Mouse (Mus musculus): ENCODE measurements around the gene Gm10837.
"Not testable (repeated sequence)": the region's sequence is repeated elsewhere in the genome, so short reads cannot be mapped to it uniquely, and the experiment has no call there.

Gm10837 gene

DNA sequence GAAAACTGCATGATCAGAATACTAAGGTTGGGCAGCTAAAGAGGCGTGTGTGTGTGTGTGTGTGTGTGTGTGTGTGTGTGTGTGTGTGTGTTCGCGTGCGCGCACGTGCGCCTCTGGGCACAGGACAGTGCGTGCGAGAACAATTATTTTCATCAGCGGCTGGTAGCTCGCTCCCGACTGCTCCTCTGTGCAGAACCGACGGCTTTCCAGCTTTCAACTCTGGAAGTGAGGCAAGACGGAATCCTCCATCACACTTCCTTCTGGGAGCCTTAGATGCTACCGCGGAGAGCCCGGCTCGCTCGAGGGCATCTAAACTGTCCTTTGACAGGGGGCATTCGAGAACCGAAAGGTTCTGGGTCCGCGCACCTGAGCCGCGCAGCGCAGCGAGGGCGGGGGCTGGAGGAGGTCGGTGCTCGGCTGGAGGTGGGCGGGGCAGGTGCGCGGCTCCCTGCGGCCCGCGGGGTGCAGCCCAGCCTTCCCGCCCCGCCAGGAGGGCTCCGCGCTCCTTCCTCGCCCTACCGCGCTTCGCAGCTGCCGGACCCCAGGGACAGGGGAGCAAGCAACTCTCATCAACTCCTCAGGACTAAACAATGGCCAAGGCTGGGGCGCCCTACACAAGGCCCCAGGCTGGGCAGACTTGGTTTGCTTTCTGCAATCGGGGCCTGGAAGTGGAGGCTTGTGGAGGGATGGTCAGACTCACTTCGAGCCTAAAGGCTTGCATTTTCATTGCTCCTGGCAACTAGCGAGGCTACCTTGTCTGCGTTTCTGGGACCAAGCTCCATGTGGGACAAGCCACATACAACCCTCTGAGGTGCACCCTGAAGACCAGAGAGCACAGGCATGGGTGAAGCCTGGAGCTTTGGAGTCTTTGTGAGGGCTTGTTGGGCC, at the start of gene Gm10837:
Gene Gm10837 (plus strand): TSS at position 146 of the 888 bp plus-strand sequence.
- DNase-seq (ENCODE audit: extremely low read depth, low read depth, low spot score): no peak

DNA sequence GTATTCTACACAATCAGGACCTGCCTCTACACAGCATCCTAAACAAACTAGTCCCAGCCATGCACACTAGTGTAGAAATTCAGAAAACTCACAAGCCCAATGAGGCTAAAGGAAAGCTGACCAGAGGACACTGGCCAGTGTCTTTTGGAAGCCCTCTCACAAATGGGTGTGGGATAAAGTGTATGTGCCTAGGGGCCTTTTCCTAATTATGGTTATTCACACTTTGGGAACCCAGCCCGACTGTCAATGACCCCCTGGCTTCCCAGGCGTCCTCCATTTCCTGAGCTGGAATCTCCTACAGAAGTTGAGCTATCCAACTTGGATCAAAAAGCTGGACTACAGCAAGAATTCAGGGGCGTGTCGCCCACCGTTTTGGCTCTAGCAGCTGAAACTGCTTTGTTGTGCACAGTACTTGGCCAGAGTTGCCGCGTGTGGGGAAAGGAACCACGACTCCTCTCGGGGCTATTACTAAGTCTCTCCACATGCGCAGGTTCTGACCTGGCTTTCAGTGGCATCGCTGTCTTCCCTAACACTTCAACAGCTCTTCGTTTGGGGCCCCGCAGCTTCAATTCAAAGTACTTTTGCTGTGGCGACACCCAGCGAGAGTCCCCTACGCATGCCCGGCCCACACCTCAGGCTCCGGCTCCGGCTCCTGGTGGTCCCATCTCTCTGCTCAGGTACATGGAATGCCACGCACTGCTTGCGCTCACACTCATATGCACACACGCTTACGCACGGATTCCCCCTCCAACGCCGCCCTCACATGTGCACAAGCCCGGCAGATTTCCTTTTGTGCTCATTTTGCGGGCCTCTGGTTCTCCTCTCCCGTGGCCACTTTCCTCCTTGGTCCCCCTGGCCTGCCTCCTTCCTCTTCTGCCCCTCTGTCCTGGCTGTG, 40.5 kb upstream of the Gm10837 start:
- no peak for DNase-seq (ENCODE audit: extremely low read depth, low read depth, low spot score)

DNA sequence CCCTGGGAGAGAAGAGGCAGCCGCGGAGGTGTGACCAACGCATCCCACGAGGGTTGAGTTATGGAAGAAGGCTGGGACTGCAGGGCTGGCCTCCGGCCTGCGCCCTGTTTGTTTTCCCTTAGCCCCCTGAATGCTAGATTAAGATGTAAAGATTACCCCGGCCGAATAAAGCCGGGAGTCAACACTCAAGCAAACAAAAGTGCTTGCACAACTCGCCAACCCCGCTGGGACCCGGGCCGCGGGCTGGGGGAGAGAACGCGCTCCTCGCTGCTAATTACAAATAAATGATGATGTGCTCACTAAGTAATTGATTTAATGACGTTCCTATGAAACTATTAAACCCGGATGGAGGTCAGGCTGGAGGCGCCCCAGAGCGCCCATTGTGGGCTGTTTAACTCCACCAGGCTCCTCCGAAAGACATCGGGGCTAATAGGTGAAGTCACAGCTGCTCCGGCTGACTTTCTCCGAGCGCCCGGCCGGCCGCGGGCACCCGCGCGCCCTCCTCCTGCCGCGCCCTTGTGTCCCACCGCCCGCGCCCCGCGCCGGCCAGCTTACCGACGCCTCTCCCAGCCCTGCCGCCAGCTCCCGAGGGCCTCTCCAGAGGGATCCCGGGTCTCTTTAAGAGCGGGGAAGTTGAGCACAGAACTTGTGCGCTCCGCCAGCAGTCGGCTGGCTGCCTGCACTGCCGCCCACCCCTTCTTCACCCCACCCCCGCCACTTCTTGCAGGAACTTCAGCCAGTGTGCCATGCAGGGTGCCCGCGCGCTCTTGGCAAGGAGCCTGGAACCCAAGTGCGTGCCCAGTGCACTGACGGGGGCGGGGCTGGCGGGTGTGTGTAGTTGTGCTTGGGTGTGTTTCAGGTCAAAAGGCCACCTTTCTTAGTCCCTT, 39.6 kb upstream of the Gm10837 start, which contains the start of gene Gm5089:
Gene Gm5089 (minus strand): TSS at position 620 of the 887 bp plus-strand sequence.
- no peak for DNase-seq (ENCODE audit: extremely low read depth, low read depth, low spot score)

DNA sequence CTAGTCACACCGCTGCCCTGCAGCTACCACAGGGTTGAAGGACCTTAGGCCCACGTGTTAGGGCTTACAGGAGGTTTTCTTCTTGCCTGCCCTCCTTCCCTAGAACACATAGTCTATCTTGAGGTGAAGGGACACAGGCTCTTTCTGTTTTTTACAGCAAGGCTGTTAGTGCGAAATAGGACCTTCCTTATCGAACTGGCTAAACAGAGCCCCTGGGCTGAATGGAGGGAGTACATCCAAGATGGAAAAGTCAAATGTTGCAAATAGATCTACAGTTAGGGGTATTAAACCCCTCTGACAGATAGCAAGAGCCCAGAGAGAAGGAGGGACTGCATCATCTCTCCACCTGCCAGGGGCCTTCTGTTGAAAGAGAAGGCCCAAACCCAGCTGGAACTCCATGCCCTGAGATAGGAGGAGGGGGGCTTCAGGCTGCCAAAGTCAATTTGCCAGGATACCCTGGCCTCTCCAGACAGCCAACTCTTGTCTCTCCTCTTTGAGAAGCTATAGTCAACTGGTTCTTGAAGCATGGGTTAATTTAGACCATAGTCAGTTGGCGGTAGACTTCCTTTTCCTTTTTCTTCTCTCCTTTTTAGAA, 38.7 kb upstream of the Gm10837 start:
- no peak for DNase-seq (ENCODE audit: extremely low read depth, low read depth, low spot score)

DNA sequence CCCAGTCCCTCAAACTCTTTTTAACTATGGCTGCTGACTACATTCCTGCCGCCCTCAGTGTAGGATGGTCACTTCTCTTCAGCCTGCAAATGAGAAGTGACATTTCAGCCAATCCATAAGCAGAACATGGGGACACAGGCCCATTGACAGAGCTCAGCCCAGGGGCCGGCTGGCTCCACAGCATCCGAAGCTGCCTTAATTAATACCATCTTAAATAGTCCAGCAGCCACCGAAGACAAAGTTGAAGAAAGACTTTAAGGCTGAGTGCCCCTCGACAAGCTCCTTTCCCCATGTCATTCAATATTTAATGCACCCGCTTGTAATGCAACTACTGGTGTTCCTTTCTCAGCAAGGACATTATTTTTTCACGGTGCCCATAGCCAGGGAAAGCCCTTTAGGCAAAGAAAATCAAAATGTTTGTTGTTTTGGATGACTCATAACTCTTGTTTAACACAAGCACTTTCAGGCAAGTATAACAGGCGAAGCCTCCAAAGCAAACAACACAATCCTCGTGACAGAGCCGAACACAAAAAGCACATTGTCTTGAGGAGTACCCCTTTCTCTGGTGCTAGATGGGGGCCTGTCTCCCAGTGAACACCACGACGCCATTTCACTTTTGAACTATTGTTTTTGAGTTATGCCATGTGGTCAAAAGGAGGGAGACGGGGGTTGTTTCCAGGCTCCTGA, 37.5 kb upstream of the Gm10837 start:
- no peak for DNase-seq (ENCODE audit: extremely low read depth, low read depth, low spot score)

DNA sequence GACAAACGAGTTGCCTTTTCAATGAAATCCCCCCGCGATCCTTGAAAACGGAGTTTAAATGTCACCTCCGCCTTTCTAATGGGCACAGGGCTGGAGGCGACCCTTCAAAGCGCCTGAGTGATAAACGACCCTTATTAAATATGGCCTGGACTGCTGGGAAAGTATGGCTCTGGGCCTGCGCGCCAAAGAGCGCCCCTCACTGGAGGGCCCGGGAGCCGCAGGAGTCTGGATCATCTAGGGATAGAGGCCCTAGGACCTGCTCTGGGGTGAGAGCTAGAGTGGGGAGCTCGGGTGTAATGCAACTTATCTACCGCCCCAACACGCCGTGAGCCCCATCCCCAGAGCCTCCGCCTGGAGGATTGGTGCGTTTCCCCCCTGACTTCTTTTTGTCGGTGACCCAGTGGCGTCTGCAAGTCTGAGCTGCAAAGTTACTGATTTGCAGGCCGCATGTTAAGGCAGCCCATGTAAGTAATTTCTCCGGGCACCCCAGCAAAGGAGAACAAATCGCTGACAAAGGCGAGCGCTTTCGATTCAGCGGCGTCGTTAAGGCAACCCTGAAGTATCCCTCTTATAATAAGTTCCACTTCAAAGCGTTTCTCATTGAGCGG, 36.9 kb upstream of the Gm10837 start:
- no peak for DNase-seq (ENCODE audit: extremely low read depth, low read depth, low spot score)

DNA sequence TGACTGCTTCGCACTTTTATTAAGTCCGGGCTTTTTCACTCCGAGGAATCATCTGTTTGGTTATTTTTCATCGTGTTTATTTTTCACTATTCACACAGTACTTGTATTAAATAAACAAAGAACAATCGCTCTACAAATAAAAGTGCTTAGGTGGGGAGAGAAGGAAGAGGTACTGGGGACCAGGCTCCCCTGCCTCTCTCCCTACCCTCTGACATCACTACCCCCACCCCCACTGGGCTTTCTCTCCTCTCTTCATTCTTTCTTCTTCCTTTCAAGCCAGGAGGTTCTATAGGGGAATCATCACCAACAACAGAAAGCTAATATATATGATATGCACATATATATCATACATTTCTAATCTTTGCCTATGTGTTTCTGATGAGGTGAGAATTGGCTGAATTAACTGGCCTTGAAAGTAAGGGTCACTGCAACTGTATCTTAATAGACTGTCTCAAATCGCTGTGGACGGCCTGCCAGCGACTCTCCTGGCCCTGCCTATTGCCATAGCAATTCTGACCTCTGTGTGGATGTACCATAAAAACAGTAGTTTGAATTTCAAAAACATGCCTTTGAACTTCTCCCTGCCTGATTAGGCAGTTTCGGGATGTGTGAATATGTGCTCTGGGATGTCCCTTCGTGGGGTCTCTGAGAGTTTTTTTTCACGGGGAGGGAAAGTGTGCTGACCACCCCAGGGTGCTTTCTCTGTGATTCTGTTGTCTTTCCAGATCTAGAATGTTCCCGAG, 36.2 kb upstream of the Gm10837 start:
- DNase-seq (ENCODE audit: extremely low read depth, low read depth, low spot score): no peak

DNA sequence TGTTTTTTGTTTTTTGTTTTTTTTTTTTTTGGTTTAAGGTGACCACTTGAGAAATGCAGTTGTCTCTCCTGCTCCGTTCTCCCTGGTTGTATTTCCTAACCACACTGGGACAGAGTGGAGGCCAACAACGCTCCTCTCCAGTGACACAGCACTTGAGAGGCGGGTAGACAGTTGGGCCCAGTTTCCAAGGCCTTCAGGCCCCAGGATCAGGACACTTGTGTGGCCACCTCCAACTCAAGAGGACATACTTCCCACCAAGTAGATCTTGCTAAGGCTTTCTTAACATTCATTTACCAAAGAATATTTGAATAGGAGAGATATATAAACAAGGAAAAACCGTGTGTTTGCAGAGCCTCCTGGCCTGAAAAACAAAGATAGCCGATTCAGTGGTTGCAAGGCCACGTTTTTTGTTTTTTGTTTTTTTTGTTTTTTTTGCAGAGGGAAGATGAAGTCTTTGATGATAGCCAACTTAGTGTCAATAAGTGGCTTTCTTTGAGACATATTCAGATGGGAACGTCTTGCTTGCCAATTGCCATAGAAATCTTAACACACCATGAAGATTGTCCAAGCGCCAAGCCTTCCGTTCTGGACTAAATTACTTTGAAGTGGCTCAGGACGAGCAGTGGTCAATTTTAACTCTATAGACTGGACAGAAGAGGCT, 35.4 kb upstream of the Gm10837 start:
- no peak for DNase-seq (ENCODE audit: extremely low read depth, low read depth, low spot score)

DNA sequence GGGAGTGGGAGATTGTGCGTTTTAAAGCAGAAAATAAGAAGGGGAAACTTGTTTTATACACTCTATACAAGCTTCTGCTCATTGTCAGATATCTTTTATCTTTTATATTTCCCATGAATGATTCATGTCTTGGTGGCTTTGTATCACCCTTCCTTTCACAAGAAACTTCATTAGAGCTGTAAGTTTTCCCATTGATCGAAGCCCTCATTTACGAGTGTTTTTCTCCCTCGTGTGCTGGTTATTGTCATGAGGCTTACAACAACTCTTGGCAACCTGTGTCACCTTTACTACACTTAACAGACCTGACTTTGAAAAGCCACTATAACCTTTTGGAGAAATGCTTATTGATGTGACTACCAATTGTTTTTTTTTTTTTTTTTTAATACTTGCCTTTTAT, 34.8 kb upstream of the Gm10837 start:
- no peak for DNase-seq (ENCODE audit: extremely low read depth, low read depth, low spot score)

DNA sequence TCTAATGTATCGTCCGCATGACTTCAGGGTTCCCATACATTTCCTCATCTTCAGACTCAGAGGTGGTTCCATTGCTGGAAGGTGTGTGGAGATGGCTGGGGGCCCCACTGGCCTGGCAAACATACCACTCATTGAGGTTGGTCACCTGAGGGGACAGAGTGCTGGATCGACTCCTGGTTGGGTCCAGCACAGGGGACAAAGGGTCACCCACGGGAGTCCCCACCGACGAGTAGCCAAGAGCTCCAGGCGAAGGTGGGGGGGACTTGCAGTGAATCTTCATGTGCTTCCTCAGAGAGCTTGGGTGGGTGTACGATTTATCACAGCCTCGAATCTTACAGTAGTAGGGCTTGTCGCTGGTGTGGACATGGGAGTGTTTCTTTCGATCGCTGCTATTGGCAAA, 31.1 kb upstream of the Gm10837 start:
- DNase-seq (ENCODE audit: extremely low read depth, low read depth, low spot score): not testable (repeated sequence)

DNA sequence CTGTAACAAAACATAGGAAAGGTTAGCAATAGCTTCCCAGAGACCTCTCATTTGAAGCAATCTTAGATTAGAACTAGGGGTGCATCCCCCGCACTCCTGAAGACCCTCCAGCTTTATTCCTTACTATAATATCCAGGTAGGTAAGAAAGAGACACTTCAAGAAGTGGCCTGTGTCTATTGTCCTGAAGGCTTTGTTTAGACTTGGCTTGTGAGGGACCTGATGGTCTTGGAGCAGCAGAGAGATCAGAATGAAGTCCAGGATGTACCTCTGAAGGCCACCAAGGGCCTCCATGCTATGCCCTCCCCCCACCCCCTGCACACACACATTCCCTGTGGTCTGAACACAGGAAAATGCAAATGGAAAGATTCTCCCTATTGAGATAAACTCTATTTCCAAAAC, 30.6 kb upstream of the Gm10837 start:
- no peak for DNase-seq (ENCODE audit: extremely low read depth, low read depth, low spot score)

DNA sequence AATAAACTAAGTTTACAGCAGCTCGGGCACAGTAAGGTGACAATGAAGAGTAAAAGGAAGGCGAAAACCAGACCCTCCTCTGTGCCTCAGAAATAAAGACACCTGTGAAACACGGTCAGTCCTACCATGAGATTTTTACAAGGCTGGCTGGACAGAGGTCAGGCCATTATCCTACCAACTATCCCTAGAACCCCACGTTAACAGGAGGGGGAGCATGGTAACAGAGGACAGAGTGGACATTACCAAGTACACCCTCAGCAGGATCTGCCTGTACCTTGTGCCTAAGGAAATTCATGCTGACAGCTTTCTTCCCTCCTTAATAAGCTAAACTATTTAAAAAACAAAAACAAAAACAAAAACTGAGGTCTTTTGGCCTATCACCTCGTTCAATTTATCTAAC, 30.2 kb upstream of the Gm10837 start:
- DNase-seq (ENCODE audit: extremely low read depth, low read depth, low spot score): no peak

DNA sequence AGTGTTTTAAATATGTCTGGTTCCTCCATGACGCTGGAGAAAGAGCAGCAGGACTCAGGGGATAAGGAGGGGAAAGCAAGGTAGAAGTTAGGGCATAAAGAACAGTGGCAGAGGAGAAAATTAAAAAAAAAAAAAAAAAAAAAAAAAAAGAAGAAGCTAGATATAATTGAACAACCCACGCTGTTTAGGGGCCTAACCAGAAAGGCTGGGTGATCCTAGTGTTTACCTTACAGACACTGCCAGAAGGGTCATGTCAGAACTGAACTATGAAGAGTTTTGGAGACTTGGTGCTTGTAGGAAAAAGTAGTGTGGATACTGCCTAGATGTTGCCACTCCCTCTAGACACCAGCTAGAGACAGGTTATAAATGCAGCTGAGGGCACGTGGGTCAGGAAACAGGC, 28.9 kb upstream of the Gm10837 start:
- no peak for DNase-seq (ENCODE audit: extremely low read depth, low read depth, low spot score)

DNA sequence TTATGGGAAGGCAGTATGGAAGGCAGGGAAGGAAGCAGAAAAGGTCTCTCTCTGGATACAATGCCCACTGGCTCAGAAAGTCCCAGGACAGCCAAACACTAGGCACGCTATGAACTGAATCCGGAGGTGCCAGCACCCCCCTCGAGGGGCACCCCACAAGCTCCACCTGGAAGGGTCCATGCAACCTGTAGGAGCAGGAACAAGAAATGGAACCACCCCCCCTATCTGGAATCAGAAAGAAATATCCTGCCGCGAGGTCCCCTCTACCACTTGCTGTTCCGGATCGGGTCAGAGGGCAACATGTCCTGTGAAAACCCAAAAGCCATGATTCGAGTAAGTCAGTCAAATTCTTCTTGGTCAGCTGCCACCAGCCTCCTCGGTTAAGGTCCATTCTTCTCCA, 28.4 kb upstream of the Gm10837 start:
- no peak for DNase-seq (ENCODE audit: extremely low read depth, low read depth, low spot score)

DNA sequence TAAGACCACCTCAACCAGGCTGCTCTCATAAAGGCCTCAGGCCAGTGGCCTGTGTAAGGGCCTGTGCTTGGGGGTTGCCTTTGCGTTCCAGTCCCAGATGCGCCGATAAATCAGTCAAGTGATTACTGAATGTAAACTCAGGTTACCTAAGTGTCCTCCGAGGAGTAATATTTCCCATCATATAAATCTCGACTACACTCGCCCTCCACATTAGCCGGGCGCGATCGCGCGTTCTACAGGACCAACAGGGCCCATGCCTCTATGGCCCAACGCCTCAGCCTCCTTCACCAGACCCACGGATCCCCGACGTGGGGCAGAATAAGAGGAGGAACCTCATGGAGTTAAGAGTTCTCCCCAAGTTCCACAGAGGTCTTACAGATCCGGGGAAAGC, 27.7 kb upstream of the Gm10837 start:
- no peak for DNase-seq (ENCODE audit: extremely low read depth, low read depth, low spot score)

DNA sequence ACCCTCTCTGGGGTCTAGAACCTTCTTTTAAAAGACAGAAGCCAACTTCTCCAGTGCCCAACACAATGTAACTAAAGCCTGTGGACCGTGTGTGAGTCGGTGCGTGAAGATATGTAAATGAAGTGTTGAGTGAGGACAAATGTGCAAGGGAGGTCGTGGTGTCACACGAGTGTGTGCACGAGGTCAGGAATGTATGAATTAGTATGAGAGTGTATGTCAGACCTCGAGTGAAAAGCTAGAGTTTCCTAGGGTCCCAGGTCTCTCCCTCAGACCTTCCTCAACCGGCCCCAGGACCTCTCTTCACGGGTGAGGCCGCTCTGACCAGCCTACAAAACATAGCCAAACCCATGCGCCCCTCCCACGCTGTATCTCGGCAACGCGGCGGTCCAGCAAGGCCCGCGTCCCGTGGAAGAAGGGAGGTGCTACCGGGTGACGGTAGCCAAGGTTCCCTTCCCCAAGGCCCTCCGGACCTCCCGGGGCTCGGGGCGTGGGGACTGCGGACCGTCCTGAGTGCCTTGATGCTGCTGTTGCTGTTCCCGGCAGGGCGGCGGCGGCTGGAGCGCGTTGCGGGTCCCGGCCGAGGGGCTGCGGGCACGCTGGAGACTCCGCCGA, 27.2 kb upstream of the Gm10837 start:
- no peak for DNase-seq (ENCODE audit: extremely low read depth, low read depth, low spot score)

DNA sequence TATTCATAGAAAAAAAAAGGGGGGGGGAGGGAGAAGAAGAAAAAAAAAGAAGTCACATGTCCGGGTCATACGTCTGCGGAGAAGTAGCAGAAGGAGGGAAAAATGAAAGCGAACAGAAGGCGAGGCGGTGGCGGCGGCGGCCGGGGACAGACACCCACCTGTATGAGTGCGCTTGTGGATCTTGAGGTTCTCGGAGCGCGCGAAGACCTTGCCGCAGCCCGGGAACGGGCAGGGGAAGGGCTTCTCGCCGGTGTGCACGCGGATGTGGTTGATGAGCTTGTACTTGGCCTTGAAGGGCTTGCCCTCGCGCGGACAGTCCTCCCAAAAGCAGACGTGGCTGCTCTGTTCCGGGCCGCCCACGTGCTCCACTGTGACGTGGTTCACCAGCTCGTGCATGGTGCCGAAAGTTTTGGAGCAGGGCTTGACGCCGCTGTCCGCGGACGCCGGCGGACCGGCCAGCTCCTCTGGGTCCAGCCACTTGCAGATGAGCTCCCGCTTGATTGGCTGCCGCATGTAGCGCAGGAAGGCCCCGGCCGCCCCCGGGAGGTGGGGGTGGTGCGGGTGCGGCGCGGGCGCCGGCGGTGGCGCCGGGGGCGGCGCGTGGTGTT, 26.5 kb upstream of the Gm10837 start:
- not testable (repeated sequence) for DNase-seq (ENCODE audit: extremely low read depth, low read depth, low spot score)

All from fat pad, adult 2 months (tissue).